Mouse (Mus musculus): ENCODE data around the gene Fbxo27. TPM values are rescaled to one million over a fixed set of nuclear protein-coding genes. Genes with fewer than 3 reads are reported as not detected.

Fbxo27 gene
- polyA plus RNA-seq, 1 experiment from 2014 or later = 0.90 TPM

DNA sequence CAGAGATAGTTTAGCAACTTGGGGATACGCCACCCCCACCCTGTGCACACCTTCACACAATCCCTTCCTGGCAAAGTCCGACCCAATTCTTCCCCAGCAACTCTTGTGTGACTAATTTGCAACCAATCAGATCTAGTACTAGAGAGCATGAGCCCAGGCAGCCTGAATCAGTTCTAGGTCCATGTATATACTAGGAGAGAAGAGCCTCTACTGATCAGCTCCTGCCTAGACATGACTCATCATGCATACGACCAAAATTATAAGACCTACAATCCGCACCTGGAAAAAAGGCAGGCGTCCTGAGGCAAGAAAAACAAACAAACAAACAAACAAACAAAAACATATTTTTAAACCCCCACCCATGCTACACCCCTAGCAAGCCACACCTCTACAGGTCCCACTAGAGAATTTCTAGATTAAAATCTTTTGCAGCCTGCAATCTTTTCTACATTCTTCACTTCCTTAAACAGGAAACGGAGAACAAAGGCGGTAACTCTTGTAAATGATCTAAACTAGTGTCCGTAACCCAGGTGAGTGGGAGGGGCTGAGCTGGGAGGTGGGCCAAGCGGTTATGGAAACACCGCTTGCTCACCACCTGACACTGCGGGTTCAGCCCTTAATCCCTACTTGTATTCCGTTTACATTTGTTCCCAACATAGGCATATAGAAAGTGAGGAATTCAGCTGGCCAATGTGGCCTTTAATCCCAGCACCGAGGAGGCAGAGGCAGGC, 15.7 kb upstream of the Fbxo27 start:
- 75% methylated on average over 13 of the region's 13 CpGs for WGBS

DNA sequence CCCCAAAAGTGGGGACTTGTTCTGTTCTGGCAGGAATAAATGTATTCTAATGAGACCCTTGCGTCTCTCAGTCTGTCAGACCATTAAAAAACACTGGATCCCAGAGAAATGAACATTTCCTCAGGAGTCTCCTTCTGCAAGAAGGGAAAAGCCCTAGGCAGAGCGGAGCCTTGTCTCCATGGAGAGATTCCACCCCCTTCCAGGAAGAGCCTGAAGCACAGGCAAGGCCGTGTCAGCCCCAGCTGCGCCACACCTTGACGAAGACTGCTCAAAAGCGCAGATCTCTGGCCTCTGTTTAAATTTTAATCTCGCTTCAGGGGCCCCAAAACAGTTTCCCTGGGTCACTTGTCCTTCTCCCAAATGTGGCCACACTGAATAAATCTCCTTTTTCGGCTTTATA, 15.0 kb upstream of the Fbxo27 start:
- Histone ChIP-seq H3K36me3 (ENCODE audit: control insufficient read depth, insufficient read depth) (no peaks in the 10 kb centered on the region), H3K4me2 (replicated peaks; ENCODE audit: low read depth) (no peak overlapping the region), H3K9ac (ENCODE audit: low read depth, low read length) (no peak overlapping the region), H3K4me1 (replicated peaks; ENCODE audit: control insufficient read depth, insufficient read depth, low read length) (no peaks in the 10 kb centered on the region), H3K9me3 (ENCODE audit: control insufficient read depth) (no peaks in the 10 kb centered on the region), H3K27me3 (replicated peaks; ENCODE audit: control insufficient read depth, insufficient read depth, low read length) (no peaks in the 10 kb centered on the region), H3K4me3 (ENCODE audit: low read depth, low read length) (no peak overlapping the region), H3K27ac (ENCODE audit: low read depth, low read length) (no peak overlapping the region)
- ATAC-seq = no peak
- 88% methylated on average over 8 of the region's 8 CpGs for WGBS
- no peak for TF ChIP-seq CTCF (IDR thresholded peaks at IDR 0.05; ENCODE audit: low read depth)

More for the DNA sequence above, 15.7 kb upstream of the Fbxo27 start:
- H3K27ac ChIP-seq (ENCODE audit: low read depth, low read length) = no peak overlapping the region
- H3K4me2 ChIP-seq (replicated peaks; ENCODE audit: low read depth) = no peak overlapping the region
- H3K9ac ChIP-seq (ENCODE audit: low read depth, low read length) = no peak overlapping the region
- no peaks in the 10 kb centered on the region for H3K36me3 ChIP-seq (ENCODE audit: control insufficient read depth, insufficient read depth)
- H3K4me1 ChIP-seq (replicated peaks; ENCODE audit: control insufficient read depth, insufficient read depth, low read length) = no peaks in the 10 kb centered on the region
- no peaks in the 10 kb centered on the region for H3K9me3 ChIP-seq (ENCODE audit: control insufficient read depth)
- no peak for TF ChIP-seq CTCF (IDR thresholded peaks at IDR 0.05; ENCODE audit: low read depth)
- no peak overlapping the region for H3K4me3 ChIP-seq (ENCODE audit: low read depth, low read length)
- no peak for ATAC-seq
- H3K27me3 ChIP-seq (replicated peaks; ENCODE audit: control insufficient read depth, insufficient read depth, low read length) = no peaks in the 10 kb centered on the region

DNA sequence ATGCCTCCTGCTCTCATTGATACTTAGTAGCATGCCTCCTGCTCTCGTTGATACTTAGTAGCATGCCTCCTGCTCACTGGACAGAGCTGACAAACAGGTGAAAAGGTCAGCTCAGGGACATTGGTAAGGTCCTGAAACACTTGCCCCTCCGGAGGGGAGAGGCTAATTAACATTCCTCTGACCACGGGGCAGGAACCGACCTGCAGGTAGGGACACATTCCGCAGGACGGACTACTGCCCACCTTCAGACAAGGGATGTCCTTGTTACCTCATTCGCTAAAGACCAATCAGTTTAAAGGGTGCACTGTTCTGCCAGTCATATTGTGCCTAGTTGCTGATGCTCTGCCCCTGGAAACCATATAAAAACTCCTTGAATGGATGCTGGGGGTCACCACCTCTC, 1.6 kb upstream of the Fbxo27 start:
- Histone ChIP-seq H3K36me3 (ENCODE audit: control insufficient read depth, insufficient read depth) (no peaks in the 10 kb centered on the region), H3K4me1 (replicated peaks; ENCODE audit: control insufficient read depth, insufficient read depth, low read length) (no peaks in the 10 kb centered on the region; the same call in 1 of the 2 replicates), H3K4me2 (replicated peaks; ENCODE audit: low read depth) (no peak overlapping the region), H3K9me3 (ENCODE audit: control insufficient read depth) (no peaks in the 10 kb centered on the region), H3K9ac (ENCODE audit: low read depth, low read length) (no peak overlapping the region), H3K4me3 (ENCODE audit: low read depth, low read length) (no peak overlapping the region), H3K27me3 (replicated peaks; ENCODE audit: control insufficient read depth, insufficient read depth, low read length) (peaks cover 11% of the 10 kb centered on the region), H3K27ac (ENCODE audit: low read depth, low read length) (no peak overlapping the region)
- no peak for TF ChIP-seq CTCF (IDR thresholded peaks at IDR 0.05; ENCODE audit: low read depth)
- no peak for ATAC-seq
- 43% methylated on average over 7 of the region's 7 CpGs for WGBS

DNA sequence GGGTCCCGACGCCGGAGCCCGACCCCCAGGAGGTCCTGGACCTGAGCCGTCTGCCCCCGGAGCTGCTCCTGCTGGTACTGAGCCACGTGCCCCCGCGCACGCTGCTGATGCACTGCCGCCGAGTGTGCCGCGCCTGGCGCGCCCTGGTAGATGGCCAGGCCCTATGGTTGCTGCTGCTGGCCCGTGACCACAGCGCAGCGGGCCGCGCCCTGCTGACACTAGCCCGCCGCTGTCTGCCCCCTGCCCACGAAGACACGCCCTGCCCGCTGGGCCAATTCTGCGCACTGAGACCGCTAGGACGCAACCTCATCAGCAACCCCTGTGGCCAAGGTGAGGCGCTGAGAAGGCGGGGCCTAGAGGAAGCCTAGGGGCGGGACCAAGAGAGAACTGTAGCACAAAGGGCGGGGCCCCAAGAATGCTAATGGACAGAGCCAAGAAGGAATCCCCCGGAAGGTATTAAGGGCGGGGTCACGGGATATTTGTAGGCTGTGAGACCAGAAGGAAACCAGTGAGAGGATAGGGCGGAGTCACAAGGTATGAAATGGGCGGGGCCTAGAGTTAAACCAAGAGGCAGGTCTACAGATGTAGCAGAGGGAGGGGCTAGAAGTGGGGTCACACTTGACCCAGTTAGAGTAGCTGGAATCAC, 795 bp downstream of the Fbxo27 start:
- WGBS = under 1% methylated on average over 36 of the region's 38 CpGs
- Histone ChIP-seq H3K9me3 (ENCODE audit: control insufficient read depth) (no peaks in the 10 kb centered on the region), H3K4me3 (ENCODE audit: low read depth, low read length) (peak overlapping the region; percentile 41), H3K27ac (ENCODE audit: low read depth, low read length) (no peak overlapping the region), H3K27me3 (replicated peaks; ENCODE audit: control insufficient read depth, insufficient read depth, low read length) (peaks cover 11% of the 10 kb centered on the region), H3K36me3 (ENCODE audit: control insufficient read depth, insufficient read depth) (no peaks in the 10 kb centered on the region), H3K4me2 (replicated peaks; ENCODE audit: low read depth) (peak overlapping the region; percentile 79), H3K4me1 (replicated peaks; ENCODE audit: control insufficient read depth, insufficient read depth, low read length) (no peaks in the 10 kb centered on the region; the same call in 1 of the 2 replicates), H3K9ac (ENCODE audit: low read depth, low read length) (0 out of 2 replicates have a peak overlapping the region, but pooled peaks have one; percentile 13)
- TF ChIP-seq CTCF (IDR thresholded peaks at IDR 0.05; ENCODE audit: low read depth) = 0 out of 2 replicates have a peak, but pooled peaks have one; percentile 6
- ATAC-seq = peak; percentile 81

DNA sequence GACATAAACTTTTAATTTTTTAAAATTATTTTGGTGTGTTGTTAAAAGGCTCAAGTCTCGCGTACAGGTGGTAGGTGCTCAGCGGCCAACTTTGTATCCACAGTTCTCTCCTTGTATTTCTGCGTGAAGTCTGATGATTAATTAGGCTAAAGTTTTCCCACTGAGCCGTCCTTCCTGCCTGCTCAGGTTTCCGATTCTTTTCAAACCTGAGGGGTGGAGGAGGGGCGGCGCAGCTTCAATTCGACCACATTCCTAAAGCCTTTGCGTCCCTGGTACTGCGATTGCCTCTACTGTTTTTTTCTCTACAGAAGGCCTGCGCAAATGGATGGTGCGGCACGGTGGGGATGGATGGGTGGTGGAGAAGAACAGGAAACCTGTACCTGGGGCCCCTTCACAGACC, 1.8 kb downstream of the Fbxo27 start:
- no peaks in the 10 kb centered on the region; the same call in 1 of the 2 replicates for H3K4me1 ChIP-seq (replicated peaks; ENCODE audit: control insufficient read depth, insufficient read depth, low read length)
- WGBS = 15% methylated on average over 14 of the region's 14 CpGs
- H3K9me3 ChIP-seq (ENCODE audit: control insufficient read depth) = no peaks in the 10 kb centered on the region
- no peak overlapping the region for H3K4me3 ChIP-seq (ENCODE audit: low read depth, low read length)
- no peak for ATAC-seq
- H3K36me3 ChIP-seq (ENCODE audit: control insufficient read depth, insufficient read depth) = no peaks in the 10 kb centered on the region
- TF ChIP-seq CTCF (IDR thresholded peaks at IDR 0.05; ENCODE audit: low read depth) = no peak
- peaks cover 11% of the 10 kb centered on the region for H3K27me3 ChIP-seq (replicated peaks; ENCODE audit: control insufficient read depth, insufficient read depth, low read length)
- H3K4me2 ChIP-seq (replicated peaks; ENCODE audit: low read depth) = no peak overlapping the region
- no peak overlapping the region for H3K27ac ChIP-seq (ENCODE audit: low read depth, low read length)
- H3K9ac ChIP-seq (ENCODE audit: low read depth, low read length) = no peak overlapping the region

DNA sequence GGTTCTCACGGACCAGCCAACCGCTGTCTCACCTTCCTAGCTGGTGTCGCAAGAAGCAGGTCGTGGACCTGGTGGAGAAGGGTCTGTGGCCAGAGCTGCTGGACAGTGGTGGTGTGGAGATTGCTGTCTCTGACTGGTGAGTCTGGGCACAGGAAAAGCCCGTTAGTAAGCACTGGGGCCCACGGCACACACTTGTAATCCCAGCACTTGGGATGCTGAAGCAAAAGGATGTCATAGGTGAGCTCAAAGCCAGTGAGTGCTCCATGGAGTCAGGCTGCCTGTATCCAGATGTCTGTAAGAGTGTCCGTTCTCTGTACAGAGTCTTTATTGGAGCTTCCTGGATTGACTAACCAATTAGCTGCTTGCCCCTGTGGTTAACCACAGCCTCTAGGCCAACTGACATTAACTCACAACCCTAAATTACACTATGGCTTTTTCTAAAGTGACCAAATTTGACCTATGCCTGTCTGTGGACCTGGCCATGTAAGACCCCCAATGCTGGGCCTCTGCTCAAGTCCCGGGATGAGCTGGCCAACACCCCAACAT, 2.4 kb downstream of the Fbxo27 start:
- Histone ChIP-seq H3K36me3 (ENCODE audit: control insufficient read depth, insufficient read depth) (no peaks in the 10 kb centered on the region), H3K27ac (ENCODE audit: low read depth, low read length) (no peak overlapping the region), H3K4me3 (ENCODE audit: low read depth, low read length) (no peak overlapping the region), H3K4me1 (replicated peaks; ENCODE audit: control insufficient read depth, insufficient read depth, low read length) (no peaks in the 10 kb centered on the region; the same call in 1 of the 2 replicates), H3K9me3 (ENCODE audit: control insufficient read depth) (no peaks in the 10 kb centered on the region), H3K4me2 (replicated peaks; ENCODE audit: low read depth) (no peak overlapping the region), H3K27me3 (replicated peaks; ENCODE audit: control insufficient read depth, insufficient read depth, low read length) (peaks cover 11% of the 10 kb centered on the region), H3K9ac (ENCODE audit: low read depth, low read length) (no peak overlapping the region)
- 67% methylated on average over 8 of the region's 8 CpGs for WGBS
- no peak for ATAC-seq
- TF ChIP-seq CTCF (IDR thresholded peaks at IDR 0.05; ENCODE audit: low read depth) = no peak

Data from intestine, postnatal 0 days (tissue).